Mouse (Mus musculus): Measurements from ENCODE around the gene Zfp513.
"Not testable (repeated sequence)": the region's sequence is repeated elsewhere in the genome, so short reads cannot be mapped to it uniquely, and the experiment has no call there.

Gene Zfp513

GRCm38 (mm10) chr5:31201742-31202590, at the start of gene Zfp513:
Gene Zfp513 (minus strand): TSS chr5:31202303.
- in situ Hi-C loops (cut with MboI; ENCODE audit: low pct_unique_long_range_greater_than_20kb in 1 of 2, low sequenced_read_pairs in 2 of 2, unreplicated experiment in 1 of 2) = no loop called here

GRCm38 (mm10) chr5:31251541-31252101, 49.5 kb upstream of the Zfp513 start, which contains the start of gene Krtcap3:
Gene Krtcap3 (plus strand): TSS chr5:31251691.
- in situ Hi-C loops (cut with MboI; ENCODE audit: low pct_unique_long_range_greater_than_20kb in 1 of 2, low sequenced_read_pairs in 2 of 2, unreplicated experiment in 1 of 2) = no loop called here

- in situ Hi-C loops (cut with MboI; ENCODE audit: low pct_unique_long_range_greater_than_20kb in 1 of 2, low sequenced_read_pairs in 2 of 2, unreplicated experiment in 1 of 2) = no loop called here
Observed at GRCm38 (mm10) chr5:31250716-31251115, 48.6 kb upstream of the Zfp513 start.

GRCm38 (mm10) chr5:31242191-31242590, 40.1 kb upstream of the Zfp513 start:
- in situ Hi-C loops (cut with MboI; ENCODE audit: low pct_unique_long_range_greater_than_20kb in 1 of 2, low sequenced_read_pairs in 2 of 2, unreplicated experiment in 1 of 2) = no loop called here

GRCm38 (mm10) chr5:31241522-31242034, 39.5 kb upstream of the Zfp513 start:
- in situ Hi-C loops (cut with MboI; ENCODE audit: low pct_unique_long_range_greater_than_20kb in 1 of 2, low sequenced_read_pairs in 2 of 2, unreplicated experiment in 1 of 2) = no loop called here

GRCm38 (mm10) chr5:31240637-31241521, 38.8 kb upstream of the Zfp513 start, which contains the start of the genes Nrbp1 and Gm9970:
Gene Nrbp1 (plus strand): TSS chr5:31240864.
Gene Gm9970 (minus strand): TSS chr5:31241232.
- in situ Hi-C loops (cut with MboI; ENCODE audit: low pct_unique_long_range_greater_than_20kb in 1 of 2, low sequenced_read_pairs in 2 of 2, unreplicated experiment in 1 of 2) = no loop called here

GRCm38 (mm10) chr5:31226641-31227040, 24.5 kb upstream of the Zfp513 start:
- in situ Hi-C loops (cut with MboI; ENCODE audit: low pct_unique_long_range_greater_than_20kb in 1 of 2, low sequenced_read_pairs in 2 of 2, unreplicated experiment in 1 of 2) = no loop called here

- in situ Hi-C loops (cut with MboI; ENCODE audit: low pct_unique_long_range_greater_than_20kb in 1 of 2, low sequenced_read_pairs in 2 of 2, unreplicated experiment in 1 of 2) = no loop called here
Observed at GRCm38 (mm10) chr5:31222696-31223095, 20.6 kb upstream of the Zfp513 start.

- in situ Hi-C loops (cut with MboI; ENCODE audit: low pct_unique_long_range_greater_than_20kb in 1 of 2, low sequenced_read_pairs in 2 of 2, unreplicated experiment in 1 of 2) = no loop called here
Observed at GRCm38 (mm10) chr5:31221304-31221945, 19.3 kb upstream of the Zfp513 start.

GRCm38 (mm10) chr5:31220448-31221303, 18.6 kb upstream of the Zfp513 start, which contains the start of gene Ppm1g:
Gene Ppm1g (minus strand): TSS chr5:31220687.
- in situ Hi-C loops (cut with MboI; ENCODE audit: low pct_unique_long_range_greater_than_20kb in 1 of 2, low sequenced_read_pairs in 2 of 2, unreplicated experiment in 1 of 2) = no loop called here

- in situ Hi-C loops (cut with MboI; ENCODE audit: low pct_unique_long_range_greater_than_20kb in 1 of 2, low sequenced_read_pairs in 2 of 2, unreplicated experiment in 1 of 2) = no loop called here
Observed at GRCm38 (mm10) chr5:31219911-31220447, 17.9 kb upstream of the Zfp513 start.

- in situ Hi-C loops (cut with MboI; ENCODE audit: low pct_unique_long_range_greater_than_20kb in 1 of 2, low sequenced_read_pairs in 2 of 2, unreplicated experiment in 1 of 2) = no loop called here
Observed at GRCm38 (mm10) chr5:31219474-31219873, 17.4 kb upstream of the Zfp513 start.

GRCm38 (mm10) chr5:31219070-31219469, 17.0 kb upstream of the Zfp513 start:
- in situ Hi-C loops (cut with MboI; ENCODE audit: low pct_unique_long_range_greater_than_20kb in 1 of 2, low sequenced_read_pairs in 2 of 2, unreplicated experiment in 1 of 2) = no loop called here

- in situ Hi-C loops (cut with MboI; ENCODE audit: low pct_unique_long_range_greater_than_20kb in 1 of 2, low sequenced_read_pairs in 2 of 2, unreplicated experiment in 1 of 2) = no loop called here
Observed at GRCm38 (mm10) chr5:31218294-31218693, 16.2 kb upstream of the Zfp513 start.

GRCm38 (mm10) chr5:31216554-31216953, 14.5 kb upstream of the Zfp513 start:
- in situ Hi-C loops (cut with MboI; ENCODE audit: low pct_unique_long_range_greater_than_20kb in 1 of 2, low sequenced_read_pairs in 2 of 2, unreplicated experiment in 1 of 2) = not testable (repeated sequence)

GRCm38 (mm10) chr5:31204421-31204820, 2.3 kb upstream of the Zfp513 start:
- in situ Hi-C loops (cut with MboI; ENCODE audit: low pct_unique_long_range_greater_than_20kb in 1 of 2, low sequenced_read_pairs in 2 of 2, unreplicated experiment in 1 of 2) = no loop called here

- in situ Hi-C loops (cut with MboI; ENCODE audit: low pct_unique_long_range_greater_than_20kb in 1 of 2, low sequenced_read_pairs in 2 of 2, unreplicated experiment in 1 of 2) = no loop called here
Observed at GRCm38 (mm10) chr5:31203866-31204265, 1.8 kb upstream of the Zfp513 start.
